Mouse (Mus musculus) E14TG2a.4 (cell line): ENCODE results near the gene 2900011O08Rik.

ENCODE experiments used
- CTCF ChIP-seq: conservative IDR thresholded peaks from 2 replicates; pipeline ENCODE4 v1.5.1; 2014; ENCODE audit warnings: low read length
- POU5F1 ChIP-seq: IDR thresholded peaks from 2 replicates; pipeline ENCODE4 v1.6.1; 2014; ENCODE audit warnings: low read length, borderline replicate concordance

GRCm38 (mm10) chr16:14088249-14088648, 101.8 kb downstream of the 2900011O08Rik start:
- TF ChIP-seq CTCF (no peak), POU5F1 (no peak)
